Mouse (Mus musculus): ENCODE measurements around the gene Apol10b. TPM values are rescaled to one million over a fixed set of nuclear protein-coding genes. Genes with fewer than 3 reads are reported as not detected.

The Apol10b gene
- total and polyA plus RNA-seq, 3 experiments: 2.9 to 4.9 (median 3.6) TPM

Other genes with a start within 250 kb of the Apol10b start
- not detected in 2 replicates for gene Apol7a, start 197.0 kb downstream of the Apol10b start, total RNA-seq (2012; rRNA removed)
- not detected in 2 replicates for gene Apol7a, start 197.0 kb downstream of the Apol10b start, total RNA-seq (2014; rRNA removed)
- gene Apol7a, start 197.0 kb downstream of the Apol10b start, polyA plus RNA-seq (2012; ENCODE audit: insufficient read length, low read depth): not detected in 2 replicates
- gene Apol9a, start 185.0 kb downstream of the Apol10b start, total RNA-seq (2012; rRNA removed): not detected in 2 replicates
- gene Apol9a, start 185.0 kb downstream of the Apol10b start, total RNA-seq (2014; rRNA removed): not detected in 2 replicates
- gene Apol9a, start 185.0 kb downstream of the Apol10b start, polyA plus RNA-seq (2012; ENCODE audit: insufficient read length, low read depth): not detected in 2 replicates
- gene Apol7b, start 148.6 kb downstream of the Apol10b start, total RNA-seq (2012; rRNA removed): not detected in 2 replicates
- gene Apol7b, start 148.6 kb downstream of the Apol10b start, total RNA-seq (2014; rRNA removed): not detected in 2 replicates
- not detected in 2 replicates for gene Apol7b, start 148.6 kb downstream of the Apol10b start, polyA plus RNA-seq (2012; ENCODE audit: insufficient read length, low read depth)
- gene Apol10a, start 119.1 kb downstream of the Apol10b start, total RNA-seq (2012; rRNA removed): not detected in 2 replicates
- gene Apol10a, start 119.1 kb downstream of the Apol10b start, total RNA-seq (2014; rRNA removed): not detected in 2 replicates
- gene Apol10a, start 119.1 kb downstream of the Apol10b start, polyA plus RNA-seq (2012; ENCODE audit: insufficient read length, low read depth): not detected in 2 replicates
- gene Apol11a, start 87.9 kb downstream of the Apol10b start, total RNA-seq (2012; rRNA removed): not detected in 2 replicates
- not detected in 2 replicates for gene Apol11a, start 87.9 kb downstream of the Apol10b start, total RNA-seq (2014; rRNA removed)
- not detected in 2 replicates for gene Apol11a, start 87.9 kb downstream of the Apol10b start, polyA plus RNA-seq (2012; ENCODE audit: insufficient read length, low read depth)
- gene Apol7c, start 62.8 kb downstream of the Apol10b start, total RNA-seq (2012; rRNA removed): not detected in 2 replicates
- gene Apol7c, start 62.8 kb downstream of the Apol10b start, total RNA-seq (2014; rRNA removed): not detected in 2 replicates
- gene Apol7c, start 62.8 kb downstream of the Apol10b start, polyA plus RNA-seq (2012; ENCODE audit: insufficient read length, low read depth): 0.17 and 0.37 TPM in 2 replicates
- not detected in 2 replicates for gene 1700025B11Rik, start 34.2 kb downstream of the Apol10b start, total RNA-seq (2012; rRNA removed)
- not detected in 2 replicates for gene 1700025B11Rik, start 34.2 kb downstream of the Apol10b start, total RNA-seq (2014; rRNA removed)
- gene 1700025B11Rik, start 34.2 kb downstream of the Apol10b start, polyA plus RNA-seq (2012; ENCODE audit: insufficient read length, low read depth): not detected in 2 replicates
- gene Gm36245, start 3.1 kb upstream of the Apol10b start, total RNA-seq (2012; rRNA removed): not detected in 2 replicates
- gene Gm36245, start 3.1 kb upstream of the Apol10b start, total RNA-seq (2014; rRNA removed): not detected in 2 replicates
- not detected in 2 replicates for gene Gm36245, start 3.1 kb upstream of the Apol10b start, polyA plus RNA-seq (2012; ENCODE audit: insufficient read length, low read depth)
- gene Apol11b, start 47.2 kb upstream of the Apol10b start, total RNA-seq (2012; rRNA removed): 0.04 and 0.08 TPM in 2 replicates
- gene Apol11b, start 47.2 kb upstream of the Apol10b start, total RNA-seq (2014; rRNA removed): 0.26 TPM in 1 of 2 replicates, not detected in the other
- 0.19 TPM in 1 of 2 replicates, not detected in the other for gene Apol11b, start 47.2 kb upstream of the Apol10b start, polyA plus RNA-seq (2012; ENCODE audit: insufficient read length, low read depth)
- not detected in 2 replicates for gene Apol7e, start 102.7 kb upstream of the Apol10b start, total RNA-seq (2012; rRNA removed)
- not detected in 2 replicates for gene Apol7e, start 102.7 kb upstream of the Apol10b start, total RNA-seq (2014; rRNA removed)
- gene Apol7e, start 102.7 kb upstream of the Apol10b start, polyA plus RNA-seq (2012; ENCODE audit: insufficient read length, low read depth): not detected in 2 replicates
- not detected in 2 replicates for gene Apol9b, start 132.9 kb upstream of the Apol10b start, total RNA-seq (2012; rRNA removed)
- gene Apol9b, start 132.9 kb upstream of the Apol10b start, total RNA-seq (2014; rRNA removed): not detected in 2 replicates
- gene Apol9b, start 132.9 kb upstream of the Apol10b start, polyA plus RNA-seq (2012; ENCODE audit: insufficient read length, low read depth): not detected in 2 replicates
- gene Apol8, start 160.9 kb upstream of the Apol10b start, total RNA-seq (2012; rRNA removed): 0.17 TPM in 1 of 2 replicates, not detected in the other
- gene Apol8, start 160.9 kb upstream of the Apol10b start, total RNA-seq (2014; rRNA removed): 0.15 and 0.84 TPM in 2 replicates
- gene Apol8, start 160.9 kb upstream of the Apol10b start, polyA plus RNA-seq (2012; ENCODE audit: insufficient read length, low read depth): 0.14 and 0.50 TPM in 2 replicates
- 128 and 146 TPM in 2 replicates for gene Myh9, start 246.1 kb upstream of the Apol10b start, total RNA-seq (2012; rRNA removed)
- 43.8 and 46.4 TPM in 2 replicates for gene Myh9, start 246.1 kb upstream of the Apol10b start, total RNA-seq (2014; rRNA removed)
- 165 and 178 TPM in 2 replicates for gene Myh9, start 246.1 kb upstream of the Apol10b start, polyA plus RNA-seq (2012; ENCODE audit: insufficient read length, low read depth)

Measured in CH12.LX (cell line).